Mouse (Mus musculus) frontal cortex, adult 2 months (tissue): ENCODE data around the gene Foxp1. TPM values are rescaled to one million over a fixed set of nuclear protein-coding genes. Genes with fewer than 3 reads are reported as not detected.

Source experiments
- DNase-seq, 2 experiments: peaks; one replicate each; pipeline ENCODE4 v3.0.0; 2022; ENCODE audit warnings: low spot score in 1 of 2; ENCODE audit errors: extremely low spot score in 1 of 2
- polyA plus RNA-seq: library from polyadenylated mRNA; depleted of rRNA; stranded (reverse); fragments of >200 nt; gene quantifications from 2 replicates; pipeline ENCODE4 v1.2.3, GENCODE M21; 2012; rRNA removed

The Foxp1 gene
- 49.5 and 53.6 TPM in 2 replicates for polyA plus RNA-seq

- peak; percentile 28 to 74 for DNase-seq
Measured at GRCm38 (mm10) chr6:99522359-99523108, at the start of gene Foxp1. TSS of gene Foxp1 (minus strand) at chr6:99522721.

DNA sequence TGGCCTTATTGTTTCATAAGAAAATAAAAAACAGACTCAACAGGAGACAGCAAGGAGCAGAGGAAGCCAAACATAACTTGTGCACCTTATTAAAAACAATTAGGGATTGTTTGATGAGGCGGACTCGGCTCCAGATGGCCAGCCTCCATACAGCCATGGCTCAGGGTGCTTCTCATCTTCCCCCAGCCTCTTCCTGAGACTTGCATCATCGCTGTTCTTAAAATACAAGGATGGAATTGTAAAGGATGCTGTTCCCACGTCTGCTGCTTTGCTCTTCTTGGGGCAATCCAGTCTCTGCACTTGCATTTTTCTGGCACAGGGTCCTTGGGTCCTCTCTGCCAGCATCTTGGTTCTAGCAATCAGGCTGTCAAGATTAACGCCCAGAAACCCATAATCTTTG is 49.5 kb upstream of the Foxp1 start:
- DNase-seq: peak in 1 of 2 experiments; percentile 39

- peak; percentile 52 to 67 for DNase-seq
Measured at GRCm38 (mm10) chr6:99566921-99567320, 44.4 kb upstream of the Foxp1 start.

DNA sequence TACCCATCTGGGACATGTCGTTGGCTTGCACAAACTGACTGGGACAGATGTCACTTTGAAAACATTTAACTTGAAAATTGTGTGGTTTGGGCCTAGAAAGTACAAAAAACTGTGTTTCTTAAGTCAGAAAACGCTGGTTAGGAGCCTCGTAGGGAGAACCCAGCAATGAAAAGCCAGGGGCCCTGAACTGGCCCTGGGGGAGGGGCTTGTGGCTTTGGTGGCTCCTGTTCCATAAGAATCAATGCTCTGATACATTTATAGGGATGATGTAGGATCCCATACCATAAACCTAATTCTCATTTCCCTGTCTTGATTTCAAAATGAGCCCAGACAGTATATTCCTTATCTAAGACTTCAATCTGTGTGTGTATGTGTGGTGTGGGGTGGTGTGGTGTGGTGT is 42.2 kb upstream of the Foxp1 start:
- DNase-seq: no peak

DNA sequence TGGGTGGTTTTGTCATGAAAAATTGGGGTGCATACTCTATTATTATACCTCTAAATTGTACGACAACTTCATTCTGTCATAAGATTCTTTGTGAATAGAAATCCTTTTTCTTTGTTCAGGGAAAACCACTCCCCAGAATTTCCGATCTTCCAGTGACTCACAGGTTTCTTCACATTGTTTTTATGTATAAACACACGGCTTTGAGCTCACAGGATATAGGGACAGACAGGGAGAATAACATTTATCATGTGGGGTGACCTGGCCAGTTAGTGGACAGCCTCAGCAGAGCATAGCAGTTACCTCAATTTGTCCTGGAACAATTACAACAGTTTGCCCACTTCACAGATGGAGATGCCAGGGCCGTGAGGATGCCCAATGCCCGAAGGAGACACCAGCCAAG is 34.4 kb upstream of the Foxp1 start:
- DNase-seq: no peak

DNA sequence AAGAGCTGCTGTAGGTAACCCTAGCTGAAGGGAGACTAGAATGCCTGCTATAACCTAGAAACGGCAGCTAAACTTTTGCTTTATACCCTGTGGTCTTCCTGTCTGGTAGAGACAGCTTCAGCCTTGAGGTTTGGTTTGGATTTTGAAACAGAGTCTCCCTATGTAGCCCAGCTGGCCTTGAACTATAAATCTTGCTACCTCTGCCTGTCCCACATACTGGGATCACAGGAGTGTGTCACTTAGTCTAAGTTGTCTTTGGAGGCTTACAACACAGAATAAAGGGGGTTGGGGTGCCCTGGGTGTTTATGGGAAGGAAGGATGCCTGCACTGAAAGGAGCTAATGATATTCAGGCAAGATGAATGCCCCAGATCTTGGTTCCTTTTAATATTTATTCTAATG is 30.3 kb upstream of the Foxp1 start:
- DNase-seq: no peak

GRCm38 (mm10) chr6:99546416-99546815 is 23.9 kb upstream of the Foxp1 start:
- DNase-seq: no peak

DNA sequence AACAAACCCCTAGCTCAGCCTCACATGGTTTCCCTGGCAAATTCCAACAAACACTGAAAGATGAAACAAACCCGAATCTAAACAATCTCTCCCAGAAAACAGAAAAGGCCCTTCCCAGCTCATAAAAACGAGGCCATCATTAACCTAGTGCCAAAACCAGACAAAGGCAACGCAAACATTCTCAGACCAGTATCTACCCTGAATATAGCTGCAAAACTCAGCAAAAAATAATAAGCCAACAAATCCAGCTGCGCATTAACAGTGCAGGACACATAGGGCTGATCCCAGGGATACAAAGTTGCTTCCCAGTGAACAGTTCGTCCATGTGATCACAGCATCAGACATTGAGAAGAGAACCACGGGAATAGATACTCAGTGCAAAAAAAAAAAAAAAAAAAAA is 22.9 kb upstream of the Foxp1 start:
- DNase-seq: no peak

GRCm38 (mm10) chr6:99541105-99541504 is 18.6 kb upstream of the Foxp1 start:
- DNase-seq: no peak

DNA sequence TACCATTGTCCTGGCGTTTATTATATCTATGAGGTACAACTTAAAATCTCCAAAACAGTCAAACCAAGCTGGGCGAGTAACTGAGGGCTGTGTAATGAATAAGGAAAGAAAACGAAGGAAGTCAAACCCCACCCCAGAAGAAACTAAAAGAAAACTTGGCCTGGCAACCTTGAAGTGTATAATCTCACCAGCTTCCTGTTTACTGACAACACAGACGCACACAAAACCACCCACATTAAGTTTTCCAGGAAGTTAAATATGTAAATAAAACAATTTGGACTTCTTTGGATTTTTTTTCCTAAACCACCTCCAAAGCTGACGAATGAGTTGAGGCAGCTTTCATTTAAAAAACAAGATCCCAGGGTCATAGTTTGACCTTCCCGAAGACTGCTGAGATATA is 18.1 kb upstream of the Foxp1 start:
- no peak for DNase-seq

DNA sequence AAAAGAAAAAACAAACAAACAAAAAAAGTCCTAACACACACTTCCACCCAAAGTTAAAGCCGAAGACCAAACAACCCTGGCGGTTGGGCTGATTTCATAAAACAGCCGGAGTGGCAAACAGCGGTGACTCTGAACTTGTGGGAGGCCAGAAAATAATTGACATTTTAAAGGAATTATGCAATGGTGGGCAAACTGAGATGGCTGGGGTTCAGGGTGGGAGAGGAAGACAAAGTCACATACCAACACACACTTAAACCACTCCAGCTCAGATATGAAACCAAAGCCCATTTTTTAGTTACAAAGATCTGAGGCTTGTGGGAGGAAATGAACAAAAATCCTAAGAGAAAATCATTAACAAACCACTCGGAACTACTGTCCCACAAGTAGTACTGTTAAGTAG is 17.6 kb upstream of the Foxp1 start:
- DNase-seq: no peak

DNA sequence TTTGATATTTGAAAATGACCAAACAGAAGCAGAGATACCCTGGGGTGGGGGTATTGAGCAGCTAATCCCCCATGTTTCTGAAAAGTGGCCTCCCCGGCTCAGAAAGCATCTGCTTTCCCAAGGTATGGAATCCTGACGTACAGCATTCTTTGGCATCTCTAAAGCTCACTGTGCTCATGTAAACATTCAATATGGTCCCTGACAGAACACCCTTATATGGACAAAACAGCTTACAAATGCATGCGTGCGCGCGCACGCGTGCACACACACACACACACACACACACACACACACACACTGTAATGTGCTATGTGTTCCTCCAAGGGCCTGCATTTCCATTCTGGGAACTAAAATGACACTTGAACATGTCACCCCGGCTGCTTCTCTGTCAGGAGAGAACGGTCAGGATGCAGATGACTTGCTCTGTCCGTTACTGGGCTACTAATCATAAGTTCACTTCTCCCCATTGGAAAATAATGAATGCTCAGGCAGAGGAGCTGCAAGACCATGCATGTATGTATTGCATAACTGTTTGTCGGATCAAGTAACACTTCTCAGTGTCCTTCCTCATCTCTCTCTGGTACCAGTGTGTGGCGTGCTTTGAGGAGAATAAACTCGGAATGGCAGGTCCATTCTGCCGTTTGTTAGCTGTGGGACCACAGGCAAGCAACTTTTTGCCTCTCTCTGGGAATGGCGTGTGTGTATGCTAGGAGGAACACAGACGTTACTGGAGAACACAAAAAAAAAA is 15.8 kb upstream of the Foxp1 start:
- no peak for DNase-seq

DNA sequence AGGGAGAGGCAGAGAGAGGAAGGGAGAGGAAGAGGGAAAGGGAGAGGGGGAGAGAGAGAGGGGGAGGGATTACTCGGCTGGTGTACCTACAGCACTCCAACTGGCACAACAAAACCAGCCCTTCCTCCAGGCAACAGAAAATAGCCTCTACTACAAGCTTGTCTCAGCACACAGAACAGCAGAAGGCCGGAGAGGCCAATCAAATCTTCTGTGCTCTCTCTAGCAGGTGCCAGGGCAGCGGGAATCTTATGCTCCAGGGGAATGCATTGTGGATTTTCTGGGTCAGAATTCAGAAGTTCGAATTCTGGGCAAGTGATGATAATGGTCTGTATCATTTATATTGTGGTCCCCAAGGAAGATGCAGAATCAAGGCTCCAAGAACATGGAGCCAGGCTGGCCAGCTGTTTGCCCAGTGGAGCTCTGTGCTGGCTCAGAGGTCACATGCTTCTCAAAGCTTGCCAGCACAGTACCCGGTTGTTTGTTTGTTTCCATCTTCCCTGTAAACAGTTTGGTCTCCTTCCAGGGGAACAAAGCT is 11.8 kb upstream of the Foxp1 start:
- DNase-seq: no peak

GRCm38 (mm10) chr6:99532458-99532857 is 9.9 kb upstream of the Foxp1 start:
- DNase-seq: no peak

DNA sequence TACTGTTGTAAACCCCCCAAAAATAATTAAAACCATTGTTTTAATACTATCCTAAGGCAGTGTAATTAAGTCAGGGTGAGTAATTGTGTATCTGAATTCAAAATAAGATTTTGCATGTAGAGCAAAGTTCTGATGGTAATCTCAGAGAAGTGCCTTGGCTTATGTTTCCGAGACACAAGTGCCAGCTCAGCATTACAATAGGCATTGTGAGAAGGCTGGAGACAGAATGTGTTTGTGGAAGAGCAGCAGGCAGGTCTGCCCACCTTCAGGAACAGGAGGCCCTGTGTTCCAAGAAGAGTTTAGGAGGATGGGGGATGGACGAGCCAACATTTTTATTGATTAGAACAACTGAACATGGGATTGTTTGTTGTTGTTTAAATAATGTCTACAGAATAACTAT is 6.5 kb upstream of the Foxp1 start:
- no peak for DNase-seq

DNA sequence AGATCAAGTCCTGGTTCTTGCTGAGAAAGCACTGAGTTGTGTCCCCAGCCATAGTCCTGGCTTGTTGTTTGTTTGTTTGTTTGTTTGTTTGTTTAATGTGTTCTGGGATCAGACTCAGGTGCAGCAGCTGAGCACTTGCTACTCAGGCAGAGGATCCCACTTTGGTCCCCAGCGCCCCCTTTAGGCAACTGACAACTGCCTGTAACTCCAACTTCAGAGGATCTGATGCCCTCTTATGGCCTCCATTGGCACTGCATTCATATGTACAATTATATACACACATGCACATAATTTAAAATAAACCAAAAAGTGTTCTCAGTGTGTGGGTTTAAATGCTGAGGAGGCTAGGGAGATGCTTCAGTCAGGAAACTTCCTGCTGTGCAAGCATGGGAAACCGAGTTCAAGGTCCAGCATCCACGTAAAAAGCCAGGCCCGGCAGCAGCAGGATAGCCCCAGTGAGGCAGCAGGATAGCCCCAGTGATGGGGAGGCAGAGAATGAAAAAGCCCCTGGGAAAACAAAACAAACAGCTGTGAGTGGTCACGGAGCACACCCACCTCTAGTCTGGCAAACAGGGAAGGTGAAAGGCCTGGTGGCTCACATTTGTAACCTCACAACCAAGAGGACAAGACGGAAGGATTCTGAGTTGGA is 5.1 kb upstream of the Foxp1 start:
- no peak for DNase-seq

DNA sequence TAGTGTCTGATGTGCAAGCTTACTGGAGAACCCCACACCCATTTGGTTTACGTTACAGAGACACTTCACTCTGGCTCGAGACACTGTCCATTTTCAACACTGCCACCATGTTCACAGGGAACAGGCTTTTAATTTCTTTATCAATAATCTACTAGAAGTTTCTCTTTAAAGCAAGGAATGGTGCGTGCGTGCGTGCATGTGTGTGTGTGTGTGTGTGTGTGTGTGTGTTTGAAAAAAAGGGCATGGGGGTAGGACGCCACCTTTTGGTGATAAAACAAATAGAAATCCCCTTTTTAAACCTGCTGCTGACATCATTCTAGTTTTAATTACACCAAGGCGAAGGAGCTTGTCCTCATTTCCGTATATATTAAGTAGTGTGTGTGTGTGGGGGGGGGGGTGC is 2.8 kb upstream of the Foxp1 start:
- peak in 1 of 2 experiments; percentile 48 for DNase-seq

GRCm38 (mm10) chr6:99523679-99524370 is 1.3 kb upstream of the Foxp1 start:
- no peak for DNase-seq

GRCm38 (mm10) chr6:99523109-99523632 is 650 bp upstream of the Foxp1 start:
- peak; percentile 54 to 81 for DNase-seq

GRCm38 (mm10) chr6:99521641-99522358 is 721 bp downstream of the Foxp1 start:
- peak in 1 of 2 experiments; percentile 57 for DNase-seq
